Mouse (Mus musculus) ovary, adult 18-20 months (tissue): ENCODE measurements at regions not wholly inside any gene's neighbourhood (a gene's known extent, or its start where the extent isn't known, plus 50 kb on each side); places are given as distances from the start of the nearest gene placed in this dataset.
A peak's percentile ranks its signal among the peaks of the same experiment; 100 is the strongest.

Experiments
- DNase-seq: peaks from one replicate; pipeline ENCODE4 v3.0.0; 2022; ENCODE audit warnings: low spot score, mixed read lengths

DNA sequence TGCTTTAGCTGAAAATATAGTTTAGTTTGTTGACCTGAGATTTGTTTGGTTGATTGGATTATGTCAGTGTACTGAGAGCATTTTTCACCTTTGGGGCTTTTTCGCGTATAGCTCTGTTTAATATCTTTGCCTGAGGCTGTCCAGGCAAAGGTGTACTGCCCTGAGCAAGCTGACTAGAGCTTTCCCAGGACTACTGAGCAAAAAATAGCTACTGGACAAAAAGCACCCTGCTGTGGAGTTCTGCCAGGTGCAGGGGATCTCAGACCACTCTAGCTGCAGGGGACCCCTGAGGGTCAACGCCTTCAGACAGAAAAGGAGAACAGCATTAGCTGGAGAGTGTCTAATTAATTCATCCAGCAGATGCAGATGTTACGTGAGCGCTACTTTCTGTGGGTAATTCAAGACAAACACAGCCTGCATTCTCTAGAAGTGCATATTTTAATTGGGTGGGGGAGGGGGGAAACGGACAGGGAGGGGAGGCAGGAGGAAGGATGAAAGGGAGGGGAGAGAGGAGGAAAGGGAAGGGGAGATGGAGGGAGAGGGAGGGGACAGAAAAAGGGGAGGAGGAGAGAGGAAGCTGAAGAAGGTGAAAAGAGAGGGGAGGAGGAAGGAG lies 61.7 kb downstream of the Thnsl1 start:
- DNase-seq: no peak

DNA sequence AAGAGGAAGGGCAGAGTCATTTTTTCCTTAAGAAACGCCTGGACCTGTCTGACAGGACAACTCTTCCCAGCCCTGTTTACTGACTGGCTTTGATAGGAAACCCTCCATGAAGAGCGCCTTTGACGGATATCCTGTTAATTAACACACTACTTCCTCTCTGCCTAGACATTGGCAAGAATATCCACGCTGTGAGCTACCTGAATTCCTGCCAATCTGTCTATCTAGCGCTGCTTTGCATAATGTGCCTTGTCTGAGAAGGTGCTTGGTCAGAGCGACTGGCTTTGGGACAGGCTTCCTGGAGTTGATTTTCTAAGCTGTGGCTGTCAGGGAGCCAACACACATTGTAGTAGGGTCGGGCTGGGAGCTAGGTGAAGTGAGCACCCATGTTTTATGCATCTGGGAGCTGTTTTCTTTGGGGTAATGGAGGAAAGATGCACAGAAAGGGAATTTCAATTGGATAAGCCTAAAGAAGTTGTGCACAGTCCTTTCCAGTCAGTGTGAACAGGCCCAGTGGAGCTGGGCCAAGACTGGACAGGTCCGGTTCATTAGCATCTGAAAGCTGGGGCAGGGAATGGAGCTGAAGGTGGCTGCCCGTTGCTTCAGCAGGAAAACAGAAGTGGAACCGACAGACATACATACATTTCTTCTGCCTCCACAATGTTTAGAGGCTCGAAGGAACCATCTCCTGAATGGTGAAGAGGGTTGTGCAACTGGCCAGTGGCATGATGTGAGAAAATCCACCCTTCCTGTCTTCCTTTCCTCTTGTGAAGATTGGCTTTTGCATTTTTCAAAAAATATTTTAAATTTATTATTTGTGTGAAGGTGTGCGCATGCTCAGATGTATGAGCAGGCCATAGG lies 64.7 kb downstream of the Thnsl1 start:
- DNase-seq: no peak

DNA sequence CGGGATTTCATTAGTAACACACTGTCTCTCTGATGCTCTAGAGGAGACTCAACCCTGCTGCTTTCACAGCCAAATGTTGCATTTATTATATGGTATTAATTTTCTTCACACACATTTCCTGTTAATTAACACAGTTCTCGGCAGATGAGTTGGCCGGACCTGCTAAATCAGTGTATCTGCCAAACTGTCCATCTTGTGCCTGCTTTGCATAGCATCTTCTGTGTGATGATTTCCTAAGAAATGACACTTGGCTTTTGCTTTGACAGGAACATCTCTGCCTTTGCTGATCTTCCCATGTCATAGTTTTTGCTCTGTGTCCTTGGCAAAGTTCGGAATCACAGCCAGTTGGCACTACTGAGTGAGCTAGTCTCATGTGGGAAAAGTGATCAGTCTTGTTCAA lies 67.9 kb downstream of the Thnsl1 start:
- DNase-seq: no peak

DNA sequence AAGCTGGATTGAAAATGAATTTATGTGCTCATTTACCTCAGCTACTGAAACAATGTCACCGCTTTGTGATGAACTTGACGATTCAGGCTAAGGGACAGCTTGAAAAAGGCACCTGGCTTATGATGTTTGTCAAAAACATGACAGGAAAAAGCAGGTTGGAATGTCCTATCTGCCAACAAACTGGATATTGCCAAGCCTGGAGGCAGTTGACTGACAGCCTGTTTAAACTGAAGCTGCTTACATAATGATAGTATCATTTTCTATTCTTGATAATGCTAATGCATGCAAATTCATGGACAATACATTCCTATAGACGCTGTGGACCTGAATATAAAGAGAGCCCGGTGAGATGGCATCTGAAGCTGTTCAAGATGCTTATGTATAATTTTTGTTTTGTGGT lies 69.8 kb downstream of the Thnsl1 start:
- DNase-seq: no peak

DNA sequence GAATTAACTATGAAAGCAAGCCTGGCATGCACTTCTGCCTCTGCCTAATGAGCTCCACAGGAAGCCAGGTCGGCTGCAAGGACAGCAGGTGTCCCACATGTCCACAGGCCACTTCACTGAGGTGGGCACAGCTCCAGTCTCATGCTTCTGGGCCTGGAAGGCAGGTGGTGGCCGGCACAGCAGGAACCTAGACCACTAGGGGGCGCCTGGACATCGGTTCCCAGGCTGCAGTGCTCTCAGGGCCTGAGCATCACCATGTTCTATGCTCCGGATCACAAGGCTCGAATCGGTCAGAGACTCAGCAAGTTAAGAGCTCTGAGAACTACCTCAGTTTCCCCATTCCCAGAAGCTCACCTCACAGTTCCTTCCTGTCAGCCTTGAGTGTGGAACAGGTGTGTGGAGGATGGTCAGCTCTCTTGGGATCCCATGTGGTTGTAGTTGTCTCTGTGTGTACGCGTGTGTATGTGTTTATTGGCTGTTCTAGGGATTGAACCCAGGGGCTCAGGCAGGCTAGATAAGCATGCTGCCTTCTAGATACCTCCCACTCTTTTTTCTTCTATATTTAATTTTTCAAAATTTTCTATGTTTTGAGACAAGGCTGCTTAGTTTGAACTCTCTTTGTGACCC lies 75.4 kb downstream of the Thnsl1 start:
- DNase-seq: peak; percentile 11

DNA sequence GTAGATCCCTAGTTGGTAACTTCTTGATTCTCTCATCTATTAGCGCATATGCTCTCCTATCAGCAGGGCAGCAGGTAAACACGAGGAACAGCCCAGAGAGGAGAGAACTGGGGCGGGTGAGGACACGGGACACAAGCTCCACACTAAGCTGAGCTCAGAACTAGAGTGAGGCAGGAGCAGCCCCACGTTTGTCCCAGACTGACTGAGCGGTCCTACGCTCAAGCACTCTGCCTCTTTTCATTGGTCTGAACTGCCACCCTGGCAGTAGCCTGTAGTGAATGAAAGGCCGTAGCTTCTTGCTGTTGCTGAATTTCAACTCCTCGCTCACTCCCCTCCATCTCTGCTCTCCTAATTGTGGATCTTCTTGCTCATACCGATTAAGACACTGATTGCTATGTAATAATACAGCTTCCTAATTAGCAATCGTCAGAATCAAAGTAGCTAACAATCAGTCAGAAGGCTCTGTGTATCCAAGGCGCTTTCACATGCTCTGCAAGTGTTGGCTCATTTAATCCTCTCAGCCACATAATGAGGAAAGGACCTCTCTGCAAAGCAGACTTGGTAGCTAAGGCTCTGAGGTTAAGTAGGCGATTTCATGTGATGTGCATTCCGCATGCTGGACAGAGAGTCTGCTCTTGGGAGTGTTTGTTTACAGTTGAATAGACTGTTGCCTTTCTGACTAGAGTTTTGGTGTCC lies 77.1 kb downstream of the Thnsl1 start:
- DNase-seq: no peak

DNA sequence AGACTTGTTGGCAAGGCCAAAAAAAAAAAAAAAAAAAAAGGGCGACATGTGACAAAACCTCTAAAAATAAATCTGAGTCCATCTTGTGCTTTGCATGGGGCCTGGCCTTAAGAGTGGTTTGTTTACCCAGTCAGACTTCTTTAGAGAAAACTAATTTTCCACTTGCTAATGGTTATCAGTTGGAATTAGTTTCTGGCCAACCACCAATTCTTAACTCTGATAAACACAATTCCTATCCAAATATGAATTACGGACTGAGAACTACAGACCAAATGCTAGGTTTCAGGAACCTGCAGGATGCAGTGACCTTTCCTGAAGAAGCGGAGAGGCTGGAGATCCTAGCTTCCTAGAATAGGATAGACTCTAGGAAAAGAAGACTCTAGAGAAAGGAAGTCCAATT lies 79.4 kb downstream of the Thnsl1 start:
- DNase-seq: no peak

DNA sequence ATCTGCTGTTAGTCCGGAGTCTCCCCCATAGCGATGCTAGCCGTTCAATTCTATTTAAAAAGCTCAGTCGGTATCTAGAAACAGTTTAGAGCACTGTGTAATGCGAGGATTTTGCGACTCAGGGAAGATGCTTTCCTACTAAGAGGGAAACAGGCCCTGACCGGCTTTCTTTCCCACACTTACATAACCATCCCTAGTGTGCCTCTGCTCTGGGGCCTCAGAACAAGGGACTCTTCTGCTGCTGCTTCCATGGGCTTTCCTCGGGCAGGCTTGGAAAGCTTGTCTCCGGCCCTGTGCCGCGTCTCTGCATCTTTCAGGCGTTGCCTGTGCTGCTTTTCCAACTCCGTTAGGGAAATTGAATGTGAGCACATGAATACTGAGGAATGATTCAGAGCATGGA lies 79.6 kb upstream of the Gpr158 start:
- DNase-seq: no peak

DNA sequence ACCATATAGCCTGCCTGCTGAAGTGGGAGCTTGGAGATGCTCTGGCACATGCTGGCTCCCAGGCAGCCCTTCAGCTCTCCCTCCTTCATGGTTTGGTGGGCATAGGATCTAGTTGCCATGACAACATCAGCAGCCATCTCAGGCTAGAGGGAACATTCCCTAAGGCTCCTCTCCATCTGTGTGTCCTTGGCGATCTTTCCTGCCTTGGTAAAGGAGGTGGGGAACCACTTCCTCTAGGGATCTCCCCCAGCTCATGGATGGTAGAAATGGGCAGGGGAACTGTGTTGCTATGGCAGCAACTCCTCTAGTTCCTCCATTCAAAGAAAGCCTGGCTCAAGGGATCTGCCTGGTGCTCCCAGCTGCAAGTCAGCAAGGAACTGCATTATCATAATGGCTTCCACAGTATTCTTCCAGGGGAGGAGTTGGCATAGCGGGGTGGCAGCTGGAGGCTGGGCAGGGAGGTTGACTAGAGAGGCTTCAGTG lies 74.6 kb upstream of the Gpr158 start:
- DNase-seq: no peak

DNA sequence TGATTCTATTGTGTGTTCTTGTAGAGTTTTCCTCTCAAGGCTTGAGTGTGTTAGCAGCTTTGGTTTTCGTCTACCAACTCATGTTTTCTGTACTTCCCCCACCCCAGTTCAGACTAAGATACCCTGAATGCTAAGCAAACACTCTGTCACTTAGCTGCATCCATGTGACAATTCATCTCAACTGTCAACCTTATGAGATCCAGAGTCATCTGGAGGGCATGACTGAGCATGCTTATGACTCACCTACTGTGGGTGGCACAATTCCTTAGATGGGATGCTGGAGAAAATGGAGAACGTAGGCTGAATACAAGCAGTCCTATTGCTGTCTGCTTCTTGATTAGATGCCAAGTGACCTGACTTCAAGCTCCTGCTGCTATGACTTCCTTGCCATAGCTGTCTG lies 73.3 kb upstream of the Gpr158 start:
- no peak for DNase-seq

DNA sequence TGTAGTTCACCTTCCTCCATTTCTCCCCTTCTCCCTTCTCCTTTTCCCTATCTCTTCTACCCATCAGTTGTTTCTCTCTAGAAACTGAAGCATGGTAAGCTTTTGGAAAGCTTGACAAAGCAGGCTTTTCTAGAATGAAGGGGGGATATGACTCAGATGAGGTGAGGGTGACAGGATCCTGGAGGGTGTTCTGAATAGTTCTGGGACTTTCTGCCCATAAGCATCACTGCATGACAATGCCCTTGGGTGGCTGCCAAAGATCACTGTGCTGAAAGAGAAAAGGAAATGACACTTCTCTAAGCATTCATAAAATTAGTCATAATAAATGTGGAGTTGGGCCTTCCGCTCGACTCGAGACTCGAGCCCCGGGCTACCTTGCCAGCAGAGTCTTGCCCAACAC lies 67.7 kb upstream of the Gpr158 start:
- no peak for DNase-seq
